In the genomic region with DNA sequence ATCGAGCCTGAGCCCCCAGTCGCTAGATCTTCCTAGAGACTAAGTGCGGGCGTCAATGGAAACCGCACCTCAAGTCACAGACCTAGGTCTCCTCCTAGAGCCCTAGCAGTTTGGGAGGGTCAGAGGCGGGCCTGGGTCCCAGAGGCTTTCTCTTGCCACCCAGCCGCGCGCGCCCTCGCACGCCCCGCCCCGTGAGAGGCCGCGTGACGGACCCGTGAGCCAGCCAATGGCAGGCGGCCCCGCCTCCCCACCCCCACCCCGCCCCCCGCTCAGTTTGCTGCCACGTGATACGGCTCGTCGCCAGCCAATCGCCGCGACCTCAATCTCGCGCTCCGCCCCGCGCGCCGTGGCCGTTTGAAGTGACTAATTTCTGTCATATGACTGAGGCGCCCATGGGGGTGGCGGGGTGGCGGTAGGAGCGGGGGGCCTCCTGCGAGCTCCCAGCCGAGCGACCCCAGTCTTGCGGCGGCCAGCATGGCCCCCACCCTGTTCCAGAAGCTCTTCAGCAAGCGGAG, we compare ENCODE assay signal across 7 mouse cellular contexts. TPM values are rescaled to one million over a fixed set of nuclear protein-coding genes. Genes with fewer than 3 reads are reported as not detected.
A peak's percentile ranks its signal among the peaks of the same experiment; 100 is the strongest.
DNase-seq lines count a peak whose midpoint lies in the region; ATAC-seq lines count a peak whose summit lies in the region.

A gene (plus strand): TSS at position 377 of the 515 bp plus-strand sequence.

- peak within 1 kb of the TSS; percentile 83 for H3K9ac ChIP-seq in intestine, embryonic 16.5 days (ENCODE audit: low read depth, low read length)
- H3K9ac ChIP-seq in midbrain, embryonic 11.5 days (ENCODE audit: low read length) = peak within 1 kb of the TSS; percentile 75

- H3K4me2 ChIP-seq in intestine, embryonic 16.5 days (ENCODE audit: low read depth, low read length) = peak within 1 kb of the TSS; percentile 59
- peak within 1 kb of the TSS; percentile 57 for H3K4me2 ChIP-seq in midbrain, embryonic 11.5 days

- intact Hi-C loops in gastrocnemius, postnatal 36 days (cut with DNase I) = loop anchor here (5.0 kb wide), 1 partner anchor 84 kb away; a partner anchor contains a TSS
- intact Hi-C loops in left cerebral cortex, postnatal 36 days (cut with DNase I) = loop anchor here (2.0 kb wide), 1 partner anchor 85 kb away; a partner anchor contains a TSS

- peak within 1 kb of the TSS; percentile 79 for H3K27ac ChIP-seq in intestine, embryonic 16.5 days (ENCODE audit: low read length)
- peak within 1 kb of the TSS; percentile 37; the same call in 1 of the 2 replicates for H3K27ac ChIP-seq in midbrain, embryonic 11.5 days (ENCODE audit: low read depth, low read length)

- no peaks in the 10 kb centered on the region for H3K27me3 ChIP-seq in intestine, embryonic 16.5 days (replicated peaks; ENCODE audit: control insufficient read depth, insufficient read depth, low read length)
- no peaks in the 10 kb centered on the region for H3K27me3 ChIP-seq in midbrain, embryonic 11.5 days (ENCODE audit: control insufficient read depth, insufficient read depth, low read length)

- peak; percentile 98 for ATAC-seq in intestine, embryonic 16.5 days
- ATAC-seq in midbrain, embryonic 11.5 days (ENCODE audit: low FRiP score) = peak; percentile 97

- H3K9me3 ChIP-seq in intestine, embryonic 16.5 days (ENCODE audit: control insufficient read depth, low read length) = no peaks in the 10 kb centered on the region
- no peaks in the 10 kb centered on the region for H3K9me3 ChIP-seq in midbrain, embryonic 11.5 days (ENCODE audit: control insufficient read depth, low read length)

- under 1% methylated on average over 39 of the region's 47 CpGs for WGBS in intestine, embryonic 16.5 days
- WGBS in midbrain, embryonic 11.5 days = under 1% methylated on average over 40 of the region's 47 CpGs

- DNase-seq in adrenal gland, adult 2 months = peak; percentile 96
- peak; percentile 85 for DNase-seq in embryo, embryonic 11.5 days (ENCODE audit: low read depth, low spot score)
- DNase-seq in gastrocnemius, postnatal 36 days = peak; percentile 92 to 93
- peak; percentile 93 to 95 for DNase-seq in left cerebral cortex, postnatal 36 days (ENCODE audit: low spot score in 2 of 2)
- peak; percentile 98 for DNase-seq in midbrain, embryonic 11.5 days (ENCODE audit: low spot score, missing footprints)
- DNase-seq in skeletal muscle tissue, adult 2 months (ENCODE audit: low read depth, low spot score) = peak; percentile 94

- H3K4me3 ChIP-seq in intestine, embryonic 16.5 days (ENCODE audit: low read length) = peak within 1 kb of the TSS; percentile 70
- peak within 1 kb of the TSS; percentile 77 for H3K4me3 ChIP-seq in midbrain, embryonic 11.5 days (ENCODE audit: low read depth, low read length)

- H3K36me3 ChIP-seq in intestine, embryonic 16.5 days (ENCODE audit: control insufficient read depth, insufficient read depth, low read length) = no peaks in the 10 kb centered on the region
- H3K36me3 ChIP-seq in midbrain, embryonic 11.5 days (ENCODE audit: control insufficient read depth, insufficient read depth, low read length) = no peaks in the 10 kb centered on the region

- peaks cover 6% of the 10 kb centered on the region; the same call in 1 of the 2 replicates for H3K4me1 ChIP-seq in intestine, embryonic 16.5 days (ENCODE audit: control insufficient read depth, insufficient read depth, low read length)
- H3K4me1 ChIP-seq in midbrain, embryonic 11.5 days (ENCODE audit: control insufficient read depth, insufficient read depth, low read length) = peaks cover 7% of the 10 kb centered on the region

RNA-seq across cellular contexts. Expression of the gene that starts here (rescaled TPM):
- total RNA-seq in adrenal gland, adult 2 months (2021) = 10 to 100 TPM; 27.2 to 32.3 TPM
- 1.6 and 1.9 TPM in 2 replicates for polyA plus RNA-seq in adrenal gland, adult 2 months (2012; rRNA removed)
- 10 to 100 TPM; 29.7 to 41.0 TPM for total RNA-seq in gastrocnemius, postnatal 36 days (2021)
- 7.6 and 8.8 TPM in 2 replicates for polyA plus RNA-seq in intestine, embryonic 16.5 days (2015; fragmentation: Nextera tagmentation; extraction: Ambion mirVana)
- 10 to 100 TPM; 37.0 to 40.2 TPM for total RNA-seq in left cerebral cortex, postnatal 36 days (2021)
- polyA plus RNA-seq in midbrain, embryonic 11.5 days (2014; fragmentation: Nextera tagmentation; extraction: Ambion mirVana) = 13.0 and 15.3 TPM in 2 replicates

Comparison
In these comparisons a context has a peak if more than half of its experiments do, and no peak if none do; other contexts are left out.
1. Peak in every context shown above with its lines: DNase-seq, ATAC-seq, H3K4me3 ChIP-seq and H3K27ac ChIP-seq.